Mouse (Mus musculus) MEL (cell line): ENCODE measurements around the gene Cacybp. TPM values are rescaled to one million over a fixed set of nuclear protein-coding genes. Genes with fewer than 3 reads are reported as not detected.

Experiments
- DNase-seq: peaks from one replicate; pipeline ENCODE4 v3.0.0; 2011; ENCODE audit warnings: low read depth, low spot score
- H3K27ac ChIP-seq: 2 replicates; pipeline ENCODE4 v1.5.1; 2012; ENCODE audit warnings: low read depth, mild to moderate bottlenecking, control low read depth, low read length, moderate library complexity; ENCODE audit not compliant: control insufficient read depth
- H3K27me3 ChIP-seq, 2 experiments: fragments of 150-350 bp in 1 of 2; sonication (generic) in 1 of 2; 2 replicates each; pipeline ENCODE4 v1.6.1; 2012; ENCODE audit warnings: low read length in 2 of 2, mild to moderate bottlenecking in 2 of 2, improper control_type of control experiment in 1 of 2, moderate library complexity in 1 of 2; ENCODE audit not compliant: insufficient read depth in 2 of 2, control insufficient read depth in 1 of 2
- H3K36me3 ChIP-seq, 2 experiments: 2 replicates each; pipeline ENCODE4 v1.6.1; 2012 to 2014; ENCODE audit warnings: low read length in 2 of 2, improper control_type of control experiment in 1 of 2, inconsistent platforms in 1 of 2, mild to moderate bottlenecking in 1 of 2; ENCODE audit not compliant: insufficient read depth in 2 of 2, control insufficient read depth in 1 of 2
- H3K4me1 ChIP-seq, 2 experiments: fragments of 150-350 bp in 1 of 2; sonication (generic) in 1 of 2; 2 replicates each; pipeline ENCODE4 v1.6.1; 2012; ENCODE audit warnings: low read length in 2 of 2, improper control_type of control experiment in 1 of 2, mild to moderate bottlenecking in 1 of 2; ENCODE audit not compliant: insufficient read depth in 2 of 2, control insufficient read depth in 1 of 2
- H3K4me3 ChIP-seq, 2 experiments: fragments of 150-350 bp in 1 of 2; sonication (generic) in 1 of 2; 2 replicates each; pipeline ENCODE4 v1.5.1; 2012; ENCODE audit warnings: low read depth in 2 of 2, low read length in 2 of 2, mild to moderate bottlenecking in 2 of 2, moderate library complexity in 2 of 2, control low read depth in 1 of 2, improper control_type of control experiment in 1 of 2; ENCODE audit not compliant: control insufficient read depth in 1 of 2, insufficient read depth in 1 of 2
- H3K79me2 ChIP-seq: 2 replicates; pipeline ENCODE4 v1.6.1; 2012; ENCODE audit warnings: mild to moderate bottlenecking, low read length, moderate library complexity; ENCODE audit not compliant: control insufficient read depth, poor library complexity, insufficient read depth
- H3K9ac ChIP-seq: 2 replicates; pipeline ENCODE4 v1.6.1; 2012; ENCODE audit warnings: low read depth, mild to moderate bottlenecking, control low read depth, low read length, moderate library complexity; ENCODE audit not compliant: control insufficient read depth, poor library complexity, severe bottlenecking
- H3K9me3 ChIP-seq: fragments of 150-350 bp; sonication (generic); replicated peaks from 2 replicates; pipeline ENCODE4 v1.6.1; 2012; ENCODE audit warnings: mild to moderate bottlenecking, low read length, improper control_type of control experiment, moderate library complexity; ENCODE audit not compliant: insufficient read depth
- BHLHE40 ChIP-seq: IDR thresholded peaks from 2 replicates; pipeline ENCODE4 v1.6.1; 2012; ENCODE audit warnings: low read depth, mild to moderate bottlenecking, inconsistent platforms, low read length, improper control_type of control experiment, borderline replicate concordance
- CHD1 ChIP-seq: IDR thresholded peaks from 2 replicates; pipeline ENCODE4 v1.6.1; 2012; ENCODE audit warnings: low read depth, mild to moderate bottlenecking, inconsistent platforms, low read length, improper control_type of control experiment
- CHD2 ChIP-seq: IDR thresholded peaks from 2 replicates; pipeline ENCODE4 v1.6.1; 2011; ENCODE audit warnings: low read length, improper control_type of control experiment
- CTCF ChIP-seq, 3 experiments: IDR thresholded peaks in 2 of 3; conservative IDR thresholded peaks in 1 of 3; 2 replicates each; pipeline ENCODE4 v1.5.1; 2011 to 2012; ENCODE audit warnings: low read length in 3 of 3, low read depth in 2 of 3, mild to moderate bottlenecking in 2 of 3, improper control_type of control experiment in 1 of 3, inconsistent platforms in 1 of 3, mixed read lengths in 1 of 3, moderate library complexity in 1 of 3; ENCODE audit not compliant: control insufficient read depth in 1 of 3, insufficient read depth in 1 of 3, poor library complexity in 1 of 3, severe bottlenecking in 1 of 3
- E2F4 ChIP-seq: IDR thresholded peaks from 2 replicates; pipeline ENCODE4 v1.6.1; 2011; ENCODE audit warnings: low read depth, low read length, improper control_type of control experiment, borderline replicate concordance
- ELF1 ChIP-seq: IDR thresholded peaks from 2 replicates; pipeline ENCODE4 v1.6.1; 2014; ENCODE audit warnings: low read depth, mild to moderate bottlenecking, inconsistent platforms, low read length, improper control_type of control experiment, moderate library complexity
- GABPA ChIP-seq: IDR thresholded peaks from 2 replicates; pipeline ENCODE4 v1.6.1; 2012; ENCODE audit warnings: low read depth, mild to moderate bottlenecking, inconsistent platforms, low read length, improper control_type of control experiment, moderate library complexity
- GATA1 ChIP-seq: IDR thresholded peaks from 2 replicates; pipeline ENCODE4 v1.6.1; 2011; ENCODE audit warnings: low read depth, low read length, improper control_type of control experiment
- HCFC1 ChIP-seq: IDR thresholded peaks from 2 replicates; pipeline ENCODE4 v1.6.1; 2012; ENCODE audit warnings: low read depth, mild to moderate bottlenecking, inconsistent platforms, low read length, improper control_type of control experiment, moderate library complexity
- KAT2A ChIP-seq: conservative IDR thresholded peaks from 2 replicates; pipeline ENCODE4 v1.6.1; 2012; ENCODE audit warnings: low read depth, low read length, improper control_type of control experiment, inconsistent platforms
- MAFK ChIP-seq: IDR thresholded peaks from 2 replicates; pipeline ENCODE4 v1.6.1; 2011; ENCODE audit warnings: low read depth, mild to moderate bottlenecking, low read length, improper control_type of control experiment, borderline replicate concordance
- MAX ChIP-seq: IDR thresholded peaks from 2 replicates; pipeline ENCODE4 v1.6.1; 2011; ENCODE audit warnings: low read length, improper control_type of control experiment
- MAZ ChIP-seq: IDR thresholded peaks from 2 replicates; pipeline ENCODE4 v1.6.1; 2012; ENCODE audit warnings: low read depth, mild to moderate bottlenecking, inconsistent platforms, low read length, improper control_type of control experiment
- MEF2A ChIP-seq: IDR thresholded peaks from 2 replicates; pipeline ENCODE4 v1.6.1; 2014; ENCODE audit warnings: low read depth, mild to moderate bottlenecking, inconsistent platforms, low read length, improper control_type of control experiment; ENCODE audit not compliant: poor library complexity, insufficient replicate concordance, severe bottlenecking; ENCODE audit errors: extremely low read depth
- MXI1 ChIP-seq: IDR thresholded peaks from 2 replicates; pipeline ENCODE4 v1.6.1; 2011; ENCODE audit warnings: mild to moderate bottlenecking, low read depth, low read length, improper control_type of control experiment
- NRF1 ChIP-seq: IDR thresholded peaks from 2 replicates; pipeline ENCODE4 v1.6.1; 2014; ENCODE audit warnings: low read depth, mild to moderate bottlenecking, inconsistent platforms, low read length, improper control_type of control experiment, moderate library complexity; ENCODE audit not compliant: poor library complexity, insufficient read depth, severe bottlenecking
- POLR2A ChIP-seq, 2 experiments: IDR thresholded peaks; 2 replicates each; pipeline ENCODE4 v1.6.1; 2011 to 2012; ENCODE audit warnings: low read length in 2 of 2, mild to moderate bottlenecking in 2 of 2, control low read depth in 1 of 2, improper control_type of control experiment in 1 of 2, low read depth in 1 of 2, moderate library complexity in 1 of 2; ENCODE audit not compliant: control insufficient read depth in 1 of 2, insufficient read depth in 1 of 2, poor library complexity in 1 of 2
- POLR2AphosphoS5 ChIP-seq: IDR thresholded peaks from 2 replicates; pipeline ENCODE4 v1.6.1; 2012; ENCODE audit warnings: low read depth, borderline replicate concordance, mild to moderate bottlenecking, inconsistent platforms, low read length, moderate library complexity, mixed read lengths
- RAD21 ChIP-seq: IDR thresholded peaks from 2 replicates; pipeline ENCODE4 v1.6.1; 2011; ENCODE audit warnings: mild to moderate bottlenecking, low read depth, low read length, improper control_type of control experiment
- RCOR1 ChIP-seq: IDR thresholded peaks from 2 replicates; pipeline ENCODE4 v1.6.1; 2012; ENCODE audit warnings: low read depth, mild to moderate bottlenecking, inconsistent platforms, low read length, improper control_type of control experiment
- SIN3A ChIP-seq: IDR thresholded peaks from 2 replicates; pipeline ENCODE4 v1.6.1; 2012; ENCODE audit warnings: low read length, improper control_type of control experiment, inconsistent platforms
- TBP ChIP-seq: IDR thresholded peaks from 2 replicates; pipeline ENCODE4 v1.8.0; 2011; ENCODE audit warnings: low read depth, low read length, improper control_type of control experiment
- TCF12 ChIP-seq: IDR thresholded peaks from 2 replicates; pipeline ENCODE4 v1.6.1; 2014; ENCODE audit warnings: low read depth, mild to moderate bottlenecking, inconsistent platforms, low read length, improper control_type of control experiment, moderate library complexity
- UBTF ChIP-seq: IDR thresholded peaks from 2 replicates; pipeline ENCODE4 v1.6.1; 2012; ENCODE audit warnings: low read depth, mild to moderate bottlenecking, inconsistent platforms, low read length, improper control_type of control experiment, moderate library complexity, borderline replicate concordance; ENCODE audit not compliant: insufficient read depth
- USF1 ChIP-seq: IDR thresholded peaks from 2 replicates; pipeline ENCODE4 v1.6.1; 2014; ENCODE audit warnings: low read depth, mild to moderate bottlenecking, inconsistent platforms, low read length, improper control_type of control experiment, moderate library complexity
- ZKSCAN1 ChIP-seq: IDR thresholded peaks from 2 replicates; pipeline ENCODE4 v1.6.1; 2012; ENCODE audit warnings: low read depth, mild to moderate bottlenecking, inconsistent platforms, low read length, improper control_type of control experiment, moderate library complexity
- ZMIZ1 ChIP-seq: IDR thresholded peaks from 2 replicates; pipeline ENCODE4 v1.6.1; 2012; ENCODE audit warnings: low read depth, mild to moderate bottlenecking, inconsistent platforms, low read length, improper control_type of control experiment, moderate library complexity
- ZNF384 ChIP-seq: IDR thresholded peaks from 2 replicates; pipeline ENCODE4 v1.6.1; 2012; ENCODE audit warnings: low read depth, mild to moderate bottlenecking, inconsistent platforms, low read length, improper control_type of control experiment
- polyA plus RNA-seq, 2 experiments: library from polyadenylated mRNA; stranded (reverse) in 1 of 2; unstranded in 1 of 2; fragments of >175 nt in 1 of 2; fragments of >200 nt in 1 of 2; gene quantifications; 2 replicates each; pipeline versions ENCODE4 v1.2.1 to v1.2.4; 2012; ENCODE audit warnings: low replicate concordance in 2 of 2, low read depth in 1 of 2; ENCODE audit not compliant: insufficient read length in 2 of 2, insufficient read depth in 1 of 2, missing spikeins in 1 of 2
- total RNA-seq: library from RNA; depleted of rRNA; stranded (reverse); fragments of 300-350 nt; gene quantifications from 2 replicates; pipeline ENCODE4 v1.2.3, GENCODE M21; 2012

The Cacybp gene
- total and polyA plus RNA-seq, 3 experiments, result 80.7 to 181 TPM; not detected in 1

- Histone ChIP-seq H3K4me3 (peak overlapping the region; percentile 68 to 95), H3K79me2 (peaks cover 20% of the 10 kb centered on the region)
- TF ChIP-seq RCOR1, result no peak
- no peak for TF ChIP-seq GATA1
- TF ChIP-seq ZMIZ1, result 0 out of 2 replicates have a peak, but pooled peaks have one; percentile 32
- TF ChIP-seq CTCF (IDR thresholded peaks at IDR 0.05 in 2 of 3, conservative IDR thresholded peaks at IDR 0.05 in 1 of 3; ENCODE audit: control insufficient read depth in 1 of 3, insufficient read depth in 1 of 3, low read depth in 2 of 3, low read length in 3 of 3, poor library complexity in 1 of 3, severe bottlenecking in 1 of 3), result no peak
- TF ChIP-seq MXI1, result peak; percentile 60; the same call in 1 of the 2 replicates
- TF ChIP-seq, all 39 proteins: peak for 2
- DNase-seq, result no peak
- Histone ChIP-seq H3K9ac (peak overlapping the region; percentile 90), H3K4me1 (peaks cover 3 to 5% of the 10 kb centered on the region in 2 experiments; a peak in 1 of 4 replicates), H3K27ac (peak overlapping the region; percentile 85), H3K36me3 (peaks cover 12 to 16% of the 10 kb centered on the region in 2 experiments), H3K9me3 (no peaks in the 10 kb centered on the region), H3K27me3 (no peaks in the 10 kb centered on the region)
Measured at GRCm38 (mm10) chr1:160195337-160195663, 17.4 kb downstream of the Cacybp start.

- peak within 1 kb of the TSS; percentile 85 for H3K27ac ChIP-seq
- peak within 1 kb of the TSS; percentile 68 to 95 for H3K4me3 ChIP-seq
- DNase-seq, result peak; percentile 99
- H3K27me3 ChIP-seq, result no peaks in the 10 kb centered on the region
- peak within 1 kb of the TSS; percentile 90 for H3K9ac ChIP-seq
- H3K9me3 ChIP-seq, result no peaks in the 10 kb centered on the region
- H3K36me3 ChIP-seq, result peaks cover 10 to 16% of the 10 kb centered on the region in 2 experiments
- peaks cover 20% of the 10 kb centered on the region for H3K79me2 ChIP-seq
- peaks cover 3 to 5% of the 10 kb centered on the region in 2 experiments; a peak in 1 of 4 replicates for H3K4me1 ChIP-seq
- TF ChIP-seq TBP (peak; percentile 75), HCFC1 (peak; percentile 87), CHD2 (peak; percentile 98), ZMIZ1 (no peak), MEF2A (no peak), ELF1 (peak; percentile 83), CHD1 (no peak), UBTF (no peak), POLR2AphosphoS5 (no peak), MAZ (peak; percentile 91; the same call in 1 of the 2 replicates), E2F4 (no peak), ZKSCAN1 (no peak), MXI1 (peak; percentile 79), MAX (peak; percentile 58), TCF12 (peak; percentile 60; the same call in 1 of the 2 replicates), NRF1 (peak; percentile 78), BHLHE40 (no peak), RCOR1 (no peak), RAD21 (peak; percentile 72), SIN3A (peak; percentile 88), ZNF384 (no peak), USF1 (no peak), GABPA (no peak), POLR2A (IDR thresholded peaks at IDR 0.05; ENCODE audit: control insufficient read depth in 1 of 2, insufficient read depth in 1 of 2, low read depth in 1 of 2, low read length in 2 of 2, poor library complexity in 1 of 2) (peak; percentile 67 to 84; a peak in 3 of 4 replicates), KAT2A (no peak; the same call in 1 of the 2 replicates), MAFK (no peak)
Measured at GRCm38 (mm10) chr1:160194529-160195336, 17.9 kb downstream of the Cacybp start, which contains the start of gene Mrps14. Mrps14 (plus strand) TSS chr1:160195215.
